Mouse (Mus musculus) forebrain, embryonic 12.5 days (tissue): ENCODE results near the gene Per3. TPM values are rescaled to one million over a fixed set of nuclear protein-coding genes. Genes with fewer than 3 reads are reported as not detected.

Source experiments
- ATAC-seq: fragments of 200-750 bp; cut with Nextera tagmentation; 2 replicates; pipeline ENCODE4 v1.8.0; 2017; ENCODE audit warnings: moderate TSS enrichment; ENCODE audit not compliant: low FRiP score
- H3K27ac ChIP-seq: fragments of 300-500 bp; sonication (generic); 2 replicates; pipeline ENCODE4 v1.5.1; 2016; ENCODE audit warnings: mild to moderate bottlenecking
- H3K27me3 ChIP-seq: fragments of 300-500 bp; sonication (generic); 2 replicates; pipeline ENCODE4 v1.6.1; 2016; ENCODE audit warnings: mild to moderate bottlenecking
- H3K36me3 ChIP-seq: fragments of 300-500 bp; sonication (generic); replicated peaks from 2 replicates; pipeline ENCODE4 v1.6.1; 2016; ENCODE audit warnings: mild to moderate bottlenecking
- H3K4me1 ChIP-seq: fragments of 300-500 bp; sonication (generic); 2 replicates; pipeline ENCODE4 v1.6.1; 2016
- H3K4me2 ChIP-seq: fragments of 300-500 bp; sonication (generic); 2 replicates; pipeline ENCODE4 v1.6.1; 2016; ENCODE audit warnings: mild to moderate bottlenecking, moderate library complexity
- H3K4me3 ChIP-seq: fragments of 300-500 bp; sonication (generic); replicated peaks from 2 replicates; pipeline ENCODE4 v1.5.1; 2016; ENCODE audit warnings: mild to moderate bottlenecking
- H3K9ac ChIP-seq: fragments of 300-500 bp; sonication (generic); 2 replicates; pipeline ENCODE4 v1.6.1; 2016; ENCODE audit warnings: mild to moderate bottlenecking
- H3K9me3 ChIP-seq: fragments of 300-500 bp; sonication (generic); 2 replicates; pipeline ENCODE4 v1.6.1; 2016
- WGBS: fragments of 180-500 bp; shearing (Covaris S2); methylation state at CpG from one replicate; pipeline ENCODE4 v1.1.7; 2016; 5-methylcytosine and 5-hydroxymethylcytosine counted together
- polyA plus RNA-seq: library from polyadenylated mRNA; unstranded; fragments of >200 nt; fragmentation: Nextera tagmentation; extraction: Ambion mirVana; gene quantifications from 2 replicates; pipeline ENCODE4 v1.2.1, GENCODE M21; 2016

Gene Per3
- polyA plus RNA-seq, 1 experiment from 2014 or later = 4.8 TPM

- Histone ChIP-seq H3K9me3 (no peaks in the 10 kb centered on the region), H3K4me1 (peaks cover 4% of the 10 kb centered on the region; the same call in 1 of the 2 replicates), H3K4me2 (no peak overlapping the region), H3K36me3 (no peaks in the 10 kb centered on the region), H3K4me3 (no peak overlapping the region), H3K27ac (no peak overlapping the region), H3K27me3 (no peaks in the 10 kb centered on the region), H3K9ac (no peak overlapping the region)
- 83% methylated on average over 8 of the region's 8 CpGs for WGBS
- no peak for ATAC-seq
Observed at GRCm38 (mm10) chr4:150968956-150969355, 75.5 kb downstream of the Per3 start.

- peaks cover 4% of the 10 kb centered on the region; the same call in 1 of the 2 replicates for H3K4me1 ChIP-seq
- H3K9ac ChIP-seq = no peak overlapping the region
- no peaks in the 10 kb centered on the region for H3K36me3 ChIP-seq
- 22% methylated on average over 7 of the region's 7 CpGs for WGBS
- H3K27me3 ChIP-seq = no peaks in the 10 kb centered on the region
- no peak overlapping the region for H3K4me3 ChIP-seq
- no peak overlapping the region for H3K4me2 ChIP-seq
- H3K9me3 ChIP-seq = no peaks in the 10 kb centered on the region
- H3K27ac ChIP-seq = no peak overlapping the region
- ATAC-seq = no peak
Observed at GRCm38 (mm10) chr4:150966556-150966955, 77.9 kb downstream of the Per3 start.

GRCm38 (mm10) chr4:150965555-150965951, 78.9 kb downstream of the Per3 start:
- no peak for ATAC-seq
- Histone ChIP-seq H3K4me2 (no peak overlapping the region), H3K27ac (no peak overlapping the region), H3K27me3 (no peaks in the 10 kb centered on the region), H3K4me3 (no peak overlapping the region), H3K9ac (no peak overlapping the region), H3K36me3 (no peaks in the 10 kb centered on the region), H3K4me1 (peaks cover 4% of the 10 kb centered on the region; the same call in 1 of the 2 replicates), H3K9me3 (no peaks in the 10 kb centered on the region)
- 71% methylated on average over 11 of the region's 11 CpGs for WGBS

GRCm38 (mm10) chr4:150964635-150965554, 79.6 kb downstream of the Per3 start:
- H3K27me3 ChIP-seq = no peaks in the 10 kb centered on the region
- H3K36me3 ChIP-seq = no peaks in the 10 kb centered on the region
- no peaks in the 10 kb centered on the region for H3K9me3 ChIP-seq
- H3K4me2 ChIP-seq = peak overlapping the region; percentile 32
- no peak overlapping the region for H3K27ac ChIP-seq
- H3K9ac ChIP-seq = no peak overlapping the region
- H3K4me1 ChIP-seq = peaks cover 4% of the 10 kb centered on the region; the same call in 1 of the 2 replicates
- ATAC-seq = 0 out of 2 replicates have a peak, but pooled peaks have one; percentile 39
- 17% methylated on average over 25 of the region's 25 CpGs for WGBS
- no peak overlapping the region; the same call in 1 of the 2 replicates for H3K4me3 ChIP-seq

- peaks cover 4% of the 10 kb centered on the region; the same call in 1 of the 2 replicates for H3K4me1 ChIP-seq
- H3K36me3 ChIP-seq = no peaks in the 10 kb centered on the region
- WGBS = 83% methylated on average over 2 of the region's 2 CpGs
- H3K9me3 ChIP-seq = no peaks in the 10 kb centered on the region
- no peak overlapping the region for H3K4me3 ChIP-seq
- H3K4me2 ChIP-seq = no peak overlapping the region
- H3K27me3 ChIP-seq = no peaks in the 10 kb centered on the region
- ATAC-seq = no peak
- no peak overlapping the region for H3K9ac ChIP-seq
- H3K27ac ChIP-seq = no peak overlapping the region
Observed at GRCm38 (mm10) chr4:150963711-150964110, 80.8 kb downstream of the Per3 start.

- Histone ChIP-seq H3K9me3 (no peaks in the 10 kb centered on the region), H3K9ac (no peak overlapping the region), H3K4me3 (no peak overlapping the region), H3K4me2 (no peak overlapping the region), H3K4me1 (peaks cover 4% of the 10 kb centered on the region; the same call in 1 of the 2 replicates), H3K27me3 (no peaks in the 10 kb centered on the region), H3K36me3 (no peaks in the 10 kb centered on the region), H3K27ac (no peak overlapping the region)
- 76% methylated on average over 6 of the region's 6 CpGs for WGBS
- no peak for ATAC-seq
Observed at GRCm38 (mm10) chr4:150962231-150962630, 82.2 kb downstream of the Per3 start.

- H3K4me2 ChIP-seq = no peak overlapping the region
- H3K9me3 ChIP-seq = no peaks in the 10 kb centered on the region
- WGBS = 81% methylated on average over 7 of the region's 7 CpGs
- H3K27me3 ChIP-seq = no peaks in the 10 kb centered on the region
- no peak overlapping the region for H3K27ac ChIP-seq
- H3K4me3 ChIP-seq = no peak overlapping the region
- ATAC-seq = no peak
- peaks cover 9% of the 10 kb centered on the region for H3K4me1 ChIP-seq
- H3K36me3 ChIP-seq = no peaks in the 10 kb centered on the region
- H3K9ac ChIP-seq = no peak overlapping the region
Observed at GRCm38 (mm10) chr4:150958536-150958935, 85.9 kb downstream of the Per3 start.

- H3K27ac ChIP-seq = peak overlapping the region; percentile 73; the same call in 1 of the 2 replicates
- no peak overlapping the region for H3K4me3 ChIP-seq
- no peak overlapping the region for H3K4me2 ChIP-seq
- no peak overlapping the region for H3K9ac ChIP-seq
- peaks cover 9% of the 10 kb centered on the region for H3K4me1 ChIP-seq
- H3K9me3 ChIP-seq = no peaks in the 10 kb centered on the region
- ATAC-seq = peak; percentile 20; the same call in 1 of the 2 replicates
- 58% methylated on average over 1 of the region's 1 CpGs for WGBS
- no peaks in the 10 kb centered on the region for H3K27me3 ChIP-seq
- H3K36me3 ChIP-seq = no peaks in the 10 kb centered on the region
Observed at GRCm38 (mm10) chr4:150957106-150957458, 87.4 kb downstream of the Per3 start.

- Histone ChIP-seq H3K27me3 (no peaks in the 10 kb centered on the region), H3K4me1 (peaks cover 9% of the 10 kb centered on the region), H3K4me3 (no peak overlapping the region), H3K36me3 (no peaks in the 10 kb centered on the region), H3K27ac (peak overlapping the region; percentile 73), H3K9ac (peak overlapping the region; percentile 17; the same call in 1 of the 2 replicates), H3K9me3 (no peaks in the 10 kb centered on the region), H3K4me2 (no peak overlapping the region)
- WGBS = 64% methylated on average over 13 of the region's 13 CpGs
- ATAC-seq = peak; percentile 44; the same call in 1 of the 2 replicates
Observed at GRCm38 (mm10) chr4:150956369-150957105, 87.9 kb downstream of the Per3 start.

Other genes with a start within 250 kb of the Per3 start
- gene Errfi1, start 190.7 kb downstream of the Per3 start, polyA plus RNA-seq = 16.5 and 17.2 TPM in 2 replicates
- 379 and 381 TPM in 2 replicates for gene Park7, start 130.2 kb downstream of the Per3 start, polyA plus RNA-seq
- 0.54 TPM in 1 of 2 replicates, not detected in the other for gene Tnfrsf9, start 130.1 kb downstream of the Per3 start, polyA plus RNA-seq
- gene Uts2, start 47.6 kb downstream of the Per3 start, polyA plus RNA-seq = not detected in 2 replicates
- 77.4 and 77.5 TPM in 2 replicates for gene Vamp3, start 13.3 kb upstream of the Per3 start, polyA plus RNA-seq
- 0.54 TPM in 1 of 2 replicates, not detected in the other for gene Gm13090, start 44.9 kb upstream of the Per3 start, polyA plus RNA-seq